Mouse (Mus musculus) gastrocnemius, postnatal 14 days (tissue): ENCODE data around the gene Prc1. TPM values are rescaled to one million over a fixed set of nuclear protein-coding genes. Genes with fewer than 3 reads are reported as not detected.
A peak's percentile ranks its signal among the peaks of the same experiment; 100 is the strongest.
"Not testable (repeated sequence)": the region's sequence is repeated elsewhere in the genome, so short reads cannot be mapped to it uniquely, and the experiment has no call there.

Experiments
- DNase-seq: peaks from one replicate; pipeline ENCODE4 v3.0.0; 2021; ENCODE audit warnings: mixed read lengths
- intact Hi-C: fragments of 180-260 bp; cut with DNase I; formaldehyde crosslinking; loops from one replicate; pipeline ENCODE4 v1.15.1; 2025; ENCODE audit warnings: low total_unique reads
- total RNA-seq, 2 experiments: library from RNA; stranded (reverse); gene quantifications; 2 replicates each; pipeline ENCODE4 v1.2.3; 2021

Prc1 gene
- total RNA-seq, 2 experiments from 2014 or later, result 7.6 to 8.8 TPM

DNA sequence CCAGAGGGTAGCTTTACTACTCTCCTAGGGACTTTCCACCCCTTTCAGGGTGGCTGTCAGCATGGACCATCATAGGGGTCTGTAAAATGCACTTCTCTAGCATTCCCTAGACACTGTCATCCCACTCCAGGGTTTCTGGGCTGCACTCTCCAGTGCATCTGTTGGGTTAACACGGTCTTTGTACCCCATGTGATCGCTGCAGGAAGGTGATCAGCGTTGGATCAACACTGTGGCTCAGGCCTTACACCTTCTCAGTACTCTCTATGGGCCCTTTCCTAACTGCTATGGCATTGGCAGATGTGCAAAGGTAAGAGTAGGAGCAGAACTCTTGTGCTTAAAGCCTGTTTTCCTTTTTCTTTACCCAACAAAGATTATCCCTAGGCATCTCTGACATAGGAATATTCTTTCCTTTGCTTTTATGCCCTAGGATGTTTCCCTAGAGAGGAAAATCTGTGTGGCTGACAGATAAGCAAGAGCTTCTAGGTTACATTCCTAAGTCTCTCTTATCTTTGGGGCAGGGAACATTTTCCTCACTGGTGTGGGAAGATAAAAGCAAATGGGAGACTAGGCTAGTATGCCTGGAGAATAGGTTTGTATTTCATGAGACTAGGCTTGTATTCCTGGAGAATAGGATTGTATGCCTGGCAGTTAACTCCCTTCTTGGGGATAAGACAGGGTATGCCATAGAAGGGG lies 10.9 kb upstream of the Prc1 start:
- DNase-seq, result no peak
- intact Hi-C loops, result no loop called here

DNA sequence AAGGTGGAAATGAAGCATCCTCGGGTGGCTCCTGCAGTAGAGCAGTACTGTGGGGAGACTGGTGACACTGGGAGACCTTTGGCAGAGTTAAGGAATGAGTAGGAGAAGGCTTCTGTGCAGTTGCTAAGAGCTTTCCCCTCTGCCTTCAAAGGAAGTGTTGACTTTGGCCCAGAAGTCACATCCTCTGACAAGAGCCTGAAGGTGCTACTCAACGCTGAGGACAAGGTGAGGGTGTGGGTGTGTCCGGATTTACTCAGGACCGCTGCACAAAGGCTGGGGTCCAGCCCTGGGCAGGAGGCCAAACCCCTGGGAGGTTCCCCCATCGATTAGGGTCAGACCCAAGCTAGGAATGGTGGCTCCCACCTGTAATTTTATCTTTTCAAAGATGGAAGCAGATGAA lies 9.9 kb upstream of the Prc1 start:
- intact Hi-C loops, result no loop called here
- DNase-seq, result no peak

DNA sequence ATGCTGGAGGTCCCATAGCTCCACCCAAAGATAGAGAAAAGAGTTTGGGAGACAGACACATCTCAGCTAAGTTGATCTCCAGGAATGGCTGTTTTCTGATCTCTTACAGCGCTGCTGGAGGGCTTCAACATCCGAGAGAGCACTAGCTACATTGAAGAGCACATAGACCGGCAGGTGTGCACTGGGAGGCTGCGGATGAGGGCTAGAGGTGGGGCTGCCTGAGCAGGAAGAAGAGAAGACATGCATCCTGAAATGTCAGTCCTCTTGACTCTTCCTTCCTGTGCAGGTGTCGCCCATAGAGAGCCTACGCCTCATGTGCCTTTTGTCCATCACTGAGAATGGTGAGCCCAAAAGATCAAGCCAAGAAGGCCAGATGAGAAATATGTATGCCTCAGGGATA lies 8.5 kb upstream of the Prc1 start:
- no peak for DNase-seq
- intact Hi-C loops, result no loop called here

- DNase-seq, result no peak
- intact Hi-C loops, result no loop called here
Observed at GRCm38 (mm10) chr7:80287736-80288135, 6.5 kb upstream of the Prc1 start.

GRCm38 (mm10) chr7:80294764-80295648 lies 756 bp downstream of the Prc1 start:
- no peak for DNase-seq
- intact Hi-C loops, result no loop called here

DNA sequence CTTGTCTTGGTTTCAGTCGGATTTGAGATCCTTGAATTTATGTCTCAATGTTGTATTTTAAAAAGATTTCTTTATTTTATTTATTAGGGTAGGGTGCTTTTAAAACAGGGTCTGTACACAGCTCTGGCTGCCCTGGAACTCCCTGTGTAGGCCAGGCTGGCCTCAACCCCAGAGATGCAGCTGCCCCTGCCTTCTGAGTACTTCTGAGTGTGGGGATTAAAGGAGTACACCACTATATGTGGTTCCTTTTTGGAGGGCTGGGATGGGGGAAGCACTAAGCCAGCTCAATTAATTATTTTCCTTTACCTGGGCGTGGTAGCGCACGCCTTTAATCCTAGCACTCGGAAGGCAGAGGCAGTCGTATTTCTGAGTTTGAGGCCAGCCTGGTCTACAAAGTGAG lies 2.2 kb downstream of the Prc1 start:
- intact Hi-C loops, result no loop called here
- no peak for DNase-seq

DNA sequence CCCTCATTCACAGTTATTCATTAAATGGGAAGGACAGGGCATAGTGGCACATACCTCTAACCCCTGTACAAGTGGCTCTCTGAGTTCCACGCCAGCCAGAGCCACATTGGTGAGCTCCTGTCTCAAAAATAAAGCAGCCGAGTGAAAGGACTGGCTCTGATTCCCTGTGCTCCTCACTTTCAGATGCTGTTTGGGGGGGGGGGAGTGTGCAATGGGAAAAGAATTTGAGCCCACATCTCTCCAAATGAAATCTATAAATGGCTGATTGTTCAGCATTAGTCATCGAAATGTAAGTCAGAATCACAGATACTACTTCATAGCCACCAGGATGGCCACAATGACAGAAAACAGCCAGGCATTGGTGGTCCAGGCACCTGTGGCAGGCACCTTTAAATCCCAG lies 2.8 kb downstream of the Prc1 start:
- intact Hi-C loops, result no loop called here
- DNase-seq, result no peak

DNA sequence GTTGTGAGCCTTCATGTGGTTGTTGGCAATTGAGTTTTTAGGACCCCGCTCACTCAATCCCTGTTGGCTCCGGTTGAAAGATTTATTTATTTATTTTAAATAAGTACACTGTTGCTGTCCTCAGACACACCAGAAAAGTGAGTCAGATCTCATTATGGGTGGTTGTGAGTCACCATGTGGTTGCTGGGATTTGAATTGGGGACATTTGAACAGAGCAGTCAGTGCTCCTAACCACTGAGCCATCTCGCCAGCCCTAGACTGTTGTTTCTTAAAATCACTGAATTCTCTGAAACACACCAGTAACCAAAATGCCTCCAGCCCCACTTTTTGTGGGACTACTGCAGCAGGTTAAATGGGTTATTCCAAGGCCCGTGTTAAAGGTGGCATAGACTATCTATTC lies 4.5 kb downstream of the Prc1 start:
- no peak for DNase-seq
- intact Hi-C loops, result no loop called here

- no peak for DNase-seq
- intact Hi-C loops, result no loop called here
Observed at GRCm38 (mm10) chr7:80299568-80299967, 5.3 kb downstream of the Prc1 start.

DNA sequence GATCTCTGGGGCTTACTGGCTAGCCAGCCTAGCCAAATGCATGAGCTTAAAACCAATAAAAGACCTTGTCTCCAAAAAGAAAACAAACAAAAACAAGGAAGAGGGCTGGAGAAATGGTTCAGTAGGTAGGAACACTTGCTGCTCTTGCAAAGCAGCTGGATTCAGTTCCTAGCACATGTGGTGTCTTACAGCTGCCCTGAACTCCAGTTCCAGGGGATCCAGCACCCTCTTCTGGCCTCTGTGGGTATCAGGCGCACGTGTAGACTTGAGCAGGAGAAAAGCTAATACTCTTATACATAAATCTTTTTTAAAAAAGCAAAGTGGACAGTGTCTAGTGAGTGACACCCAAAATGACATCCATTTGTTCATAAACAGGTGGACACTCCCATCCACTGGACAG lies 7.3 kb downstream of the Prc1 start:
- DNase-seq, result no peak
- intact Hi-C loops, result no loop called here

DNA sequence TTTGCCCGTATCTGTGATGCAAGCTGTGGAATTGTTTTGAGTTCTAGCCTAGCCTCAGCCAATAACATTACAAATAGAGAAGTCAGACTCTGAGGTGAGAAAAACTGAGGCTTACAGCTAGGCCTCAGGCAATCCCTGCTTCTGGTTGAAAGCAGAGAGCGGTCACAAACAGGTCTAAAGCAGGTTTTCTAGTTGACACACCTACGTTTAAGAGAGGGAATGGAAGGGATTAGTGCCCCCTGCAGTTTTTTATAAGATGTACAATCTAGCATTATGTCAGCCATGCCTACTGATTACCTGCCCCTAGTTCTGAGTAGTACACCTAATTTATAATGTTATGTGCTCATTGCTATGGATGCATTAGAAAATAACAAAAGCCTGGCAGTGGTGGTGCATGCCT lies 13.5 kb downstream of the Prc1 start:
- intact Hi-C loops, result no loop called here
- DNase-seq, result no peak

DNA sequence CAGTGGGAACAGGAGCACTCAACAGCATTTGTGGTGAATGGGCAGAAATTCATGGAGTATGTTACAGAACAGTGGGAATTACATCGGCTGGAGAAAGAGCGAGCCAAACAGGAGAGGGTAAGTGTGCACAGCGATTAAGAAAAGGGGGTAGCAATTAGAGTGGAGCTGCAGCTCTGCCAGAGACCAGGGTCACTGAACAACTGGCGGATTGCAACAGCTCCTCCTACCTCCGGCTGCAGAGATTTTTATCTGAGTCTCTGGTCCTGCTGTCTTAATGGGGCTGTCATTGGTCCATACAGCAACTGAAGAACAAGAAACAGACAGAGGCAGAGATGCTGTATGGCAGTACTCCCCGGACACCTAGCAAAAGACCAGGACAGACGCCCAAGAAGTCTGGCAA lies 16.5 kb downstream of the Prc1 start:
- no peak for DNase-seq
- intact Hi-C loops, result no loop called here

GRCm38 (mm10) chr7:80315733-80316132 lies 21.5 kb downstream of the Prc1 start:
- intact Hi-C loops, result no loop called here
- DNase-seq, result no peak

DNA sequence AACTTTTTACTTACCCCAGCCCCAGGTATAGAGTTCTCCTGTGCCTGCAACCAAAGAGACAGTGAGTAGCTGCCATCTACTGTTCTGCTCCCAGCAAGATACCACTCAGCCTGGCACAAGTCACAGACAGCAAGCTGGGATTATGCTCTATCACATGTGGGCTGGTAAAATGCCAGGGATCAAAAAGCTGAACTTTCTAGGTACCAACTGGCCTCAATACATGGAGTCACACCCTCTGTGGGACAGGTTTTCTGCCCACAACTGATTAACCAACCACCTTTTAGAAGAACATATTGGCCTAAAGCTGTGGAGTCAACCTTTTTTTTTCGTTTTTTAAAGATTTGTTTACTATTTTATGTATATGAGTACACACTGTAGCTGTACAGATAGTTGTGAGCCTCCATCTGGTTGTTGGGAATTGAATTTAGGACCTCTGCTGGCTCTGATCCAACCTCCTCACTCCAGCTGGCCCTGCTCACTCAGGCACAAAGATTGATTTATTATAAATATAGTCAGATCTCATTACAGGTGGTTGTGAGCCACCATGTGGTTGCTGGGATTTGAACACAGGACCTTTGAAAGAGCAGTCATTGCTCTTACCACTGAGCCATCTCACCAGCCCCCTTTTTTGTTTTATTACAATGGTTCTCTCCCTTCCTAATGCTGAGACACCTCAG lies 23.3 kb downstream of the Prc1 start:
- no peak for DNase-seq
- intact Hi-C loops, result no loop called here

- DNase-seq, result peak; percentile 30
- intact Hi-C loops, result no loop called here
Observed at GRCm38 (mm10) chr7:80318670-80319069, 24.4 kb downstream of the Prc1 start.

GRCm38 (mm10) chr7:80319846-80320496 lies 25.7 kb downstream of the Prc1 start:
- intact Hi-C loops, result no loop called here
- no peak for DNase-seq

DNA sequence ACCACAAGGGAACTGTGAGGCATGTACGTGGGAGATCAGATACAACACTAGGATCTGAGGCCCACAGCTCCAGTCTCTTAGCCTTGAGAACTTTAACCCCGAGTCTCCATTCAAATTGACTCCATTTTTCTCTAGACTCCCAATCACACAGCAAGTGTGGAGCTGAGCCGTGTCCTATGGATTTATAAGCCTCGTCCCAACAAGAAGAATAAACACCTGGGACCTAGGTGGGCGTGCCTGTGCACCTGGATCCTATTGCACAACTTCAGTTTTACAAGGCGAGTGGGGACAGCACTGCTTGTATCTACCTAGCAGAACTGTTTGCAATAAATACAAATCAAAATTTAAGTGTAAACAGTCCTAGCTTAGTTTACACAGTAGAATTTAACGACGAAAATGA lies 29.1 kb downstream of the Prc1 start:
- DNase-seq, result no peak
- intact Hi-C loops, result no loop called here

GRCm38 (mm10) chr7:80324043-80324815 lies 30.0 kb downstream of the Prc1 start, which contains the start of gene Rccd1:
TSS of gene Rccd1 (minus strand) at chr7:80324454.
- intact Hi-C loops, result no loop called here
- DNase-seq, result peak; percentile 93

DNA sequence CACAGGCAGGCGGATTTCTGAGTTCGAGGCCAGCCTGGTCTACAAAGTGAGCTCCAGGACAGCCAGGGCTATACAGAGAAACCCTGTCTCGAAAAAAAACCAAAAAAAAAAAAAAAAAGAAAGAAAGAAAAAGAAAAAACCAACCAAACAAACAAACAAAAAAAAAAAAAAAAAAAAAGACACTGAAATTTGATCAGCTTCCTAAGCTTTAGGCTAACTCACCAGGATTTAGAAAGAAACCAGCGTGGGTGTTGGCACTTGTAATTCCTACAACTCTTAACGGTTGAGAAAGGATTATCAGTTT lies 30.5 kb downstream of the Prc1 start:
- intact Hi-C loops, result not testable (repeated sequence)

More for the DNA sequence above, 30.5 kb downstream of the Prc1 start:
- DNase-seq, result not testable (repeated sequence)
